ENCODE assay signal across 15 mouse cellular contexts in genomic region chr13:42054138-42054537, GRCm38 (mm10). TPM values are rescaled to one million over a fixed set of nuclear protein-coding genes. Genes with fewer than 3 reads are reported as not detected.
DNase-seq lines count a peak whose midpoint lies in the region; ATAC-seq and TF ChIP-seq lines count a peak whose summit lies in the region.
"Had no signal": no experiment of that assay in that cellular context is flagged by ENCODE, and none has a peak within 500 bp of the region (broad histone marks: within the 10 kb centered on the region; RNA-seq: fewer than 3 reads in every experiment).

No protein-coding gene starts in this region.

- no peaks in the 10 kb centered on the region for H3K9me3 ChIP-seq in hindbrain, embryonic 14.5 days (ENCODE audit: control insufficient read depth, low read length)
- H3K9me3 ChIP-seq in hindbrain, embryonic 10.5 days = no peaks in the 10 kb centered on the region
- H3K9me3 ChIP-seq in midbrain, postnatal 0 days (ENCODE audit: low read length) = no peaks in the 10 kb centered on the region
- H3K9me3 ChIP-seq in midbrain, embryonic 14.5 days (ENCODE audit: control insufficient read depth, low read length) = no peaks in the 10 kb centered on the region
- H3K9me3 ChIP-seq in hindbrain, embryonic 16.5 days (ENCODE audit: control insufficient read depth, low read length) = no peaks in the 10 kb centered on the region
- H3K9me3 ChIP-seq in neural tube, embryonic 15.5 days (replicated peaks) = no peaks in the 10 kb centered on the region
- no peaks in the 10 kb centered on the region for H3K9me3 ChIP-seq in intestine, embryonic 16.5 days (ENCODE audit: control insufficient read depth, low read length)
- H3K9me3 ChIP-seq: embryonic facial prominence, embryonic 12.5 days; kidney, embryonic 15.5 days; lung, embryonic 15.5 days; midbrain, embryonic 12.5 days had no signal

- H3K27ac ChIP-seq in hindbrain, embryonic 14.5 days = no peak overlapping the region
- no peak overlapping the region for H3K27ac ChIP-seq in hindbrain, embryonic 10.5 days
- H3K27ac ChIP-seq in midbrain, postnatal 0 days (ENCODE audit: low read depth, low read length) = no peak overlapping the region
- no peak overlapping the region for H3K27ac ChIP-seq in midbrain, embryonic 14.5 days (replicated peaks; ENCODE audit: low read depth, low read length)
- H3K27ac ChIP-seq in hindbrain, embryonic 16.5 days (ENCODE audit: low read depth, low read length) = no peak overlapping the region
- H3K27ac ChIP-seq in neural tube, embryonic 15.5 days (replicated peaks) = no peak overlapping the region
- H3K27ac ChIP-seq in cerebellum, adult 2 months (ENCODE audit: insufficient read depth, low read length) = no peak overlapping the region
- no peak overlapping the region for H3K27ac ChIP-seq in intestine, embryonic 16.5 days (ENCODE audit: low read length)
- H3K27ac ChIP-seq: embryonic facial prominence, embryonic 12.5 days had no signal

- H3K4me1 ChIP-seq in hindbrain, embryonic 14.5 days (replicated peaks; ENCODE audit: control insufficient read depth, insufficient read depth, low read length) = peaks cover 19% of the 10 kb centered on the region; the same call in 1 of the 2 replicates
- peaks cover 24% of the 10 kb centered on the region for H3K4me1 ChIP-seq in hindbrain, embryonic 10.5 days (replicated peaks)
- peaks cover 3% of the 10 kb centered on the region; the same call in 1 of the 2 replicates for H3K4me1 ChIP-seq in midbrain, postnatal 0 days (ENCODE audit: insufficient read depth, low read length)
- peaks cover 31% of the 10 kb centered on the region for H3K4me1 ChIP-seq in midbrain, embryonic 14.5 days (ENCODE audit: control insufficient read depth, insufficient read depth, low read length)
- peaks cover 14% of the 10 kb centered on the region for H3K4me1 ChIP-seq in hindbrain, embryonic 16.5 days (ENCODE audit: control insufficient read depth, insufficient read depth, low read depth, low read length)
- H3K4me1 ChIP-seq in neural tube, embryonic 15.5 days = peaks cover 36% of the 10 kb centered on the region
- no peaks in the 10 kb centered on the region for H3K4me1 ChIP-seq in cerebellum, adult 2 months (ENCODE audit: control insufficient read depth, insufficient read depth, low read length)
- H3K4me1 ChIP-seq in intestine, embryonic 16.5 days (ENCODE audit: control insufficient read depth, insufficient read depth, low read length) = peaks cover 8% of the 10 kb centered on the region

- DNase-seq in hindbrain, embryonic 14.5 days (ENCODE audit: low spot score) = no peak
- no peak for DNase-seq in hindbrain, embryonic 10.5 days (ENCODE audit: low spot score)
- DNase-seq in midbrain, postnatal 0 days (ENCODE audit: low spot score) = no peak
- no peak for DNase-seq in midbrain, embryonic 14.5 days
- DNase-seq in cerebellum, adult 2 months = no peak
- DNase-seq: adrenal gland, postnatal 25 days; cerebellum, postnatal 25 days; thymus, adult 18-20 months had no signal

- peaks cover 24% of the 10 kb centered on the region for H3K36me3 ChIP-seq in hindbrain, embryonic 14.5 days (replicated peaks; ENCODE audit: control insufficient read depth, insufficient read depth)
- H3K36me3 ChIP-seq in hindbrain, embryonic 10.5 days = peaks cover 31% of the 10 kb centered on the region
- H3K36me3 ChIP-seq in midbrain, postnatal 0 days (ENCODE audit: insufficient read depth, low read length) = no peaks in the 10 kb centered on the region; the same call in 1 of the 2 replicates
- H3K36me3 ChIP-seq in midbrain, embryonic 14.5 days (ENCODE audit: control insufficient read depth, insufficient read depth, low read length) = peaks cover 15% of the 10 kb centered on the region
- peaks cover 3% of the 10 kb centered on the region; the same call in 1 of the 2 replicates for H3K36me3 ChIP-seq in hindbrain, embryonic 16.5 days (ENCODE audit: control insufficient read depth, insufficient read depth, low read length)
- H3K36me3 ChIP-seq in neural tube, embryonic 15.5 days = peaks cover 6% of the 10 kb centered on the region; the same call in 1 of the 2 replicates
- H3K36me3 ChIP-seq in intestine, embryonic 16.5 days (ENCODE audit: control insufficient read depth, insufficient read depth, low read length) = no peaks in the 10 kb centered on the region

- H3K4me2 ChIP-seq in hindbrain, embryonic 14.5 days (replicated peaks) = peak overlapping the region; percentile 92; the same call in 1 of the 2 replicates
- H3K4me2 ChIP-seq in midbrain, postnatal 0 days (ENCODE audit: low read depth, low read length, poor library complexity, severe bottlenecking) = 0 out of 2 replicates have a peak overlapping the region, but pooled peaks have one; percentile 2
- H3K4me2 ChIP-seq in midbrain, embryonic 14.5 days (ENCODE audit: low read length) = no peak overlapping the region
- H3K4me2 ChIP-seq in hindbrain, embryonic 16.5 days (ENCODE audit: low read length) = peak overlapping the region; percentile 5; the same call in 1 of the 2 replicates
- H3K4me2 ChIP-seq in neural tube, embryonic 15.5 days = peak overlapping the region; percentile 20; the same call in 1 of the 2 replicates
- H3K4me2 ChIP-seq in intestine, embryonic 16.5 days (ENCODE audit: low read depth, low read length) = no peak overlapping the region

- no peak overlapping the region for H3K9ac ChIP-seq in hindbrain, embryonic 14.5 days
- no peak overlapping the region for H3K9ac ChIP-seq in midbrain, postnatal 0 days (replicated peaks; ENCODE audit: low read length, poor library complexity, severe bottlenecking)
- no peak overlapping the region for H3K9ac ChIP-seq in midbrain, embryonic 14.5 days (replicated peaks; ENCODE audit: low read length)
- H3K9ac ChIP-seq in hindbrain, embryonic 16.5 days (ENCODE audit: low read depth, low read length) = no peak overlapping the region
- no peak overlapping the region for H3K9ac ChIP-seq in neural tube, embryonic 15.5 days (replicated peaks)
- H3K9ac ChIP-seq in intestine, embryonic 16.5 days (ENCODE audit: low read depth, low read length) = no peak overlapping the region

- no peak overlapping the region for H3K4me3 ChIP-seq in hindbrain, embryonic 14.5 days (replicated peaks; ENCODE audit: low read length)
- no peak overlapping the region for H3K4me3 ChIP-seq in hindbrain, embryonic 10.5 days
- H3K4me3 ChIP-seq in midbrain, postnatal 0 days (ENCODE audit: low read depth, low read length) = no peak overlapping the region
- H3K4me3 ChIP-seq in midbrain, embryonic 14.5 days (replicated peaks; ENCODE audit: low read depth, low read length) = no peak overlapping the region
- no peak overlapping the region for H3K4me3 ChIP-seq in hindbrain, embryonic 16.5 days (ENCODE audit: low read length)
- H3K4me3 ChIP-seq in neural tube, embryonic 15.5 days (replicated peaks) = no peak overlapping the region; the same call in 1 of the 2 replicates
- H3K4me3 ChIP-seq in cerebellum, adult 2 months (replicated peaks; ENCODE audit: insufficient read depth, low read depth, low read length) = no peak overlapping the region
- no peak overlapping the region for H3K4me3 ChIP-seq in intestine, embryonic 16.5 days (ENCODE audit: low read length)

- TF ChIP-seq CTCF in midbrain, postnatal 0 days (IDR thresholded peaks at IDR 0.05) = no peak
- no peak for TF ChIP-seq CTCF in cerebellum, adult 2 months (IDR thresholded peaks at IDR 0.05; ENCODE audit: borderline replicate concordance, insufficient read depth, low read depth, low read length)

- no peak for ATAC-seq in hindbrain, embryonic 14.5 days (ENCODE audit: low FRiP score)
- no peak for ATAC-seq in midbrain, postnatal 0 days (ENCODE audit: low FRiP score)
- ATAC-seq in midbrain, embryonic 14.5 days (ENCODE audit: low FRiP score, low TSS enrichment) = no peak
- ATAC-seq in hindbrain, embryonic 16.5 days = no peak
- ATAC-seq in neural tube, embryonic 15.5 days (ENCODE audit: low FRiP score) = no peak
- no peak for ATAC-seq in intestine, embryonic 16.5 days

- no peak for TF ChIP-seq POLR2A in cerebellum, adult 2 months (IDR thresholded peaks at IDR 0.05; ENCODE audit: borderline replicate concordance, insufficient read depth, low read length)

- no peaks in the 10 kb centered on the region for H3K27me3 ChIP-seq in hindbrain, embryonic 14.5 days (ENCODE audit: control insufficient read depth, insufficient read depth, low read length)
- H3K27me3 ChIP-seq in hindbrain, embryonic 10.5 days (ENCODE audit: insufficient read depth, poor library complexity, severe bottlenecking) = no peaks in the 10 kb centered on the region
- no peaks in the 10 kb centered on the region for H3K27me3 ChIP-seq in midbrain, postnatal 0 days (ENCODE audit: insufficient read depth, low read length)
- H3K27me3 ChIP-seq in midbrain, embryonic 14.5 days (ENCODE audit: control insufficient read depth, insufficient read depth, low read length) = no peaks in the 10 kb centered on the region
- no peaks in the 10 kb centered on the region for H3K27me3 ChIP-seq in hindbrain, embryonic 16.5 days (replicated peaks; ENCODE audit: control insufficient read depth, insufficient read depth, low read length)
- no peaks in the 10 kb centered on the region for H3K27me3 ChIP-seq in neural tube, embryonic 15.5 days (replicated peaks)
- H3K27me3 ChIP-seq in cerebellum, adult 2 months (ENCODE audit: control insufficient read depth, insufficient read depth, low read length) = no peaks in the 10 kb centered on the region
- no peaks in the 10 kb centered on the region for H3K27me3 ChIP-seq in intestine, embryonic 16.5 days (replicated peaks; ENCODE audit: control insufficient read depth, insufficient read depth, low read length)
- H3K27me3 ChIP-seq: embryonic facial prominence, embryonic 12.5 days; kidney, embryonic 15.5 days; lung, embryonic 15.5 days; midbrain, embryonic 12.5 days had no signal

- WGBS in hindbrain, embryonic 14.5 days = 81% methylated on average over 3 of the region's 3 CpGs
- 80% methylated on average over 3 of the region's 3 CpGs for WGBS in hindbrain, embryonic 10.5 days
- WGBS in midbrain, postnatal 0 days = 75% methylated on average over 3 of the region's 3 CpGs
- WGBS in midbrain, embryonic 14.5 days = 78% methylated on average over 3 of the region's 3 CpGs
- WGBS in hindbrain, embryonic 16.5 days = 72% methylated on average over 3 of the region's 3 CpGs
- 72% methylated on average over 3 of the region's 3 CpGs for WGBS in neural tube, embryonic 15.5 days
- WGBS in cerebellum, adult 2 months = 80% methylated on average over 3 of the region's 3 CpGs
- WGBS in intestine, embryonic 16.5 days = 52% methylated on average over 3 of the region's 3 CpGs

RNA-seq across cellular contexts. Expression of gene Hivep1, which starts 2.3 kb away (rescaled TPM):
- polyA plus RNA-seq in hindbrain, embryonic 14.5 days (2014; fragmentation: Nextera tagmentation; extraction: Ambion mirVana) = 21.8 and 23.0 TPM in 2 replicates
- 8.6 and 8.8 TPM in 2 replicates for polyA plus RNA-seq in hindbrain, embryonic 10.5 days (2016; fragmentation: Nextera tagmentation; extraction: Ambion mirVana)
- 37.2 and 38.0 TPM in 2 replicates for total RNA-seq in midbrain, postnatal 0 days (2014; rRNA removed)
- polyA plus RNA-seq in midbrain, postnatal 0 days (2015; fragmentation: Nextera tagmentation; extraction: Ambion mirVana) = 13.8 and 19.5 TPM in 2 replicates
- 18.7 and 22.9 TPM in 2 replicates for polyA plus RNA-seq in midbrain, embryonic 14.5 days (2014; fragmentation: Nextera tagmentation; extraction: Ambion mirVana)
- polyA plus RNA-seq in hindbrain, embryonic 16.5 days (2015; fragmentation: Nextera tagmentation; extraction: Ambion mirVana) = 14.9 and 15.0 TPM in 2 replicates
- polyA plus RNA-seq in neural tube, embryonic 15.5 days (2015; fragmentation: Nextera tagmentation; extraction: Ambion mirVana) = 15.6 and 17.6 TPM in 2 replicates
- 23.3 and 23.5 TPM in 2 replicates for polyA plus RNA-seq in cerebellum, adult 2 months (2012; rRNA removed)
- 5.6 and 5.9 TPM in 2 replicates for polyA plus RNA-seq in intestine, embryonic 16.5 days (2015; fragmentation: Nextera tagmentation; extraction: Ambion mirVana)

Comparison
In these comparisons a context has a peak if more than half of its experiments do, and no peak if none do; other contexts are left out.
1. H3K4me2 ChIP-seq: peak in hindbrain, embryonic 14.5 days (single experiment), midbrain, postnatal 0 days (single experiment), hindbrain, embryonic 16.5 days (single experiment) and neural tube, embryonic 15.5 days (single experiment); none in midbrain, embryonic 14.5 days (single experiment) and intestine, embryonic 16.5 days (single experiment).